Mouse (Mus musculus) fibroblast of lung, adult 2 months (primary cell): ENCODE measurements around the gene Hoxa6.

ENCODE experiments used
- DNase-seq: peaks from one replicate; pipeline ENCODE4 v3.0.0-alpha.2; 2011; ENCODE audit warnings: low read depth

The Hoxa6 gene

DNA sequence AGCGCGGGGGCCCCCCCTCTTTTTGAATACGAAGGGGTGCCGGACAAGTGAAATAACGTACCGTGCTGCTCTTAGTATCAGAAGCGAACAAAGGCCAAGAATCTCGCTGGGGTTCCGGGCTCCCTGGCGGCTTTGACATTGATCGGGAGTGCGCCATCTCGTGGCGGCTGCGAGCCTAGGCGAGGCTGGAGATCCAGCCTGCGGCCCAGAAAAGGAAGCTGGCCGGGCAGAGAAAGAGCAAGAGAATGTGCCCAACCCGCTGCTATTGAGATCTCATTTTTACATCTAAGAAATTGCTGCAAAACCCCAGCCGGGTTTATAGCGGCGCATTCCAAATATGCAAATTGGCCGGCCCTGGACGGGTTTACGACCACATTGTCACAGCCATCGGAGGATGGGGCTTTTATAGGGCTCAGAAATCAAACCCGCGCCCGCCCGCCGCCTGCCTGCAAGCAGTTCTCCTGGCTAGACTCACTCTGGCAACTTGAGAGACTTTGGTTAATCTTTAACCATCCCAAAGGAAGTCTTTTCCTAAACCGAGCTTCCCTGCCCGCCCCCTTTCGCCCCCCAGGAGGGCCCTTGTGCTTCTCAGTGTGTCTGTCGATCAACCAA, 32.0 kb upstream of the Hoxa6 start, which contains the start of gene Hoxa10:
Gene Hoxa10 (minus strand): TSS at position 466 of the 612 bp plus-strand sequence.
- no peak for DNase-seq

DNA sequence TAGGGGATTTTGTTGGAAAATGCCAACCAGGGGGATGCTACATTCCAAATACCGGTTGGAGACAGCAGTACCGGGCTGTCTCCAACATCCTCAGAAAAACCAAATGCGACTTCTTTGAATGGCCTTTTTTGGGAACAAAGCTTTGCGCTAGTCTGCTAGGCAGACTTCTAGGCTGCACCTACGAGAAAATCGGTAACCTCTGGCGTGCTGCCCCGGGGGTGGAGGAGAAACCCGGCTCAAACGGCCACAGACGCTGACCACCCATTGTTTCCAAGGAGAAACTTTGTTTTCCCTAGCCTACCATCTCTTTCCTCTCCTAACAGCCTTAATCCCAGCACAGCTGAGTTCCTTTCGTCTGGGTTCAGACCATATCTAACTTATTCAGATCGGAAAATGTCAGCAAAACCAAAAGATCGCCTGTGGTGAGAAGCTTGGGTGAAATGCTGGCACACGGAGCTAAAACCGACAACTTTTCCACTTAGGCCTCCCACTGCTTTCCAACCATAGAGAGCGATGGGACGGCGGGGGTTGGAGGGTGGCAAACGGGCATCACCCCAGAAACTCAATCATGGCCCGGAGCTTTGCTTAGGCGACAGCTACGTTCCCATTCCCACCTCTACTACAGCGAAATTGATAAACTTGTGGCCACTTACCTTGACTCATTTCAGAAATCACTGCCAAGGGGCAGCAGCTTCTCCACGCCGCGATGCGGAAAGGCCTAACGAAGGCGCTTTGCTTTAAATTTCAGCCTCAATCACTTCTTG, 31.3 kb upstream of the Hoxa6 start:
- no peak for DNase-seq

DNA sequence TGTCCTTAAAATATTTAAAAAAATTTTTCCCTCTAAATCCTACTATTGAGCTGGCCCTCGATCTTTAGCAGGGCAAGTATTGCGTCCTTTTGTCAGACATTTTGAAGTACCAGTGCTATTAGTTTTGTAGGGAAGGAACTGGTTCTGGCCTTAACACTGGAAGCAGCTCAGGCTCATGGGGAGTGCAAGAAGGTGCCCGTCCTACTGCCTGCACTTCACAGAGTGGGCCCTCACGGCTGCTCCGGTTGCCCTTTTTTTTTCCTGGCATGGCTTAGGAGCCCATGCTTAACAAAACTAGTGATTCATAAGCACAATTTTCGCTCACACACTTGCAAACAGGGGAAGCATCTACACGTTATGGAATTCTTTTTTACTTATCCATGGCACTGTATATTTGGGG, 30.5 kb upstream of the Hoxa6 start:
- DNase-seq, result no peak

DNA sequence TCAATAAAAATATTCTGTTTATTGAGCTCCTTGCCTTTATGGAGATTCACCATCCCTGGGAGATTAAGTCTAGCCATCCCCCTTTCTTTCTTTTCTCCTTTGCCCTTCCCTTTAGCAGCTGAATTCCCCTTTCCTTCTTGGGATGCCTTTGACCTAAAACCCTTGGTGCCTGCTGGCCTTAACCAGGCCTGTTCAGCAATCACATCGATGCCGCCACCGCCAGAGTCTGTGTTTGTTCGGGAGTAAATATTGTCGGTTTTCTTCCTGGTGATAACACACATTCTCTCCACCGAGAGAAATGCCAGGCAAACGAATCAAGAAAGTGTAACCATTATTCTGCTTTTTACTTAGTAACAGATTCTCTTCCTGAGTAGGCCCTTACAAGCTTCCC, 29.6 kb upstream of the Hoxa6 start:
- no peak for DNase-seq

DNA sequence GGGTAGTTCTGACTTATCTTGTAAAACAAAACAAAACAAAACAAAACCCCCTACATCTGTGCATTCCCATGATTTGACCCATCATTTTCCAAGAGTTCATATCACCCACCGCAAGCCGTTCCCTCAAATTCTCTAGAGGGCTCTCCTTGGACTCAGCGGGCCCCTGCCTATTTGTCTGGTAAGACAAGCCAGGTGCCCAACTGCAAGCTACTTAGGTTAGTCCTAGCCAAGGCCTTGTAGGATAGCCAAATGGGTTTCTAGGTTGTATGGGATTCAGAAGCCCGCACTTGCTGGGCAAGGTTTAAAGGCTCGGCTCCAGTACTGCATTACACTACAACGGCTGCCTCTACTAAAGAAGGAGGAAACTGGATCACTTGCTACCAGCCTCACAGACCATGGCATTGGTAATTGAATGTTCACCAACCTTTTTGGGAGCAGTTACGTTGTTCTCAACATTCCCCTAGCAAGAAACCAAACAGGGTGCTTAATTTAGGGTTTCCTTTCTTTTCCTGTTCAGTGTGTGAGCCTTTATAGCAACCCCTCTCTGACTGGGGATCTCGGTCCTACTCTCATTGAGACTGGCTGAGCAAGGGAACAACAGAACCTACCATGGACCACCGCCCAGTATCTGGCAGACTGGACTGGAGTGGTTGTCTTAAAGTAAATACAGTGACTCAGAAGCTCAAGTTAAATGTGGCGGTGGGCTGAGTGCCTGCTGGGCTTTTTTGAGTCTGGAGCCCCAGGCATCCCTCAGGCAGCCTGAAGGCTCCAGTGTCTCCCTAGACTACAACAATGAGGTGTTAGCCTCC, 29.0 kb upstream of the Hoxa6 start:
- DNase-seq, result no peak

DNA sequence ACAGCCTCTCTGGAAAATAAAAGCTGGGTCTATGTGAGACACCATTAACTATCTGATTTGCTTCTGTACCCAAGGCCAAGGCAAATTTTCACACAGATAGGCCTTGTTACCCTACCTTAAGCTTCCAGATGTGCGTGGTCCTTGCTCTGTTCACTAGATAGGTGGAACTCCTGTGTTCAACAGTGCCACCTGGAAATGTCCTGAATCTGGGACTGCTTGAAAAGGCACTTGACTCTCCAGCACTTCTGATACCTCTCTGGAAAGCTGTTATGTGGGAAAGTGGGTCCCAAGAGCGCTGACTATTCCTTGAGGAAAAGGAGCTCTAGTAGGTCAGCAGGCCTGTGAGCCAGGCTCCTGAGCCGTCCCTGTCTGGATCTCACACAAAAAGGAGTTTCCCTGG, 28.3 kb upstream of the Hoxa6 start:
- no peak for DNase-seq

DNA sequence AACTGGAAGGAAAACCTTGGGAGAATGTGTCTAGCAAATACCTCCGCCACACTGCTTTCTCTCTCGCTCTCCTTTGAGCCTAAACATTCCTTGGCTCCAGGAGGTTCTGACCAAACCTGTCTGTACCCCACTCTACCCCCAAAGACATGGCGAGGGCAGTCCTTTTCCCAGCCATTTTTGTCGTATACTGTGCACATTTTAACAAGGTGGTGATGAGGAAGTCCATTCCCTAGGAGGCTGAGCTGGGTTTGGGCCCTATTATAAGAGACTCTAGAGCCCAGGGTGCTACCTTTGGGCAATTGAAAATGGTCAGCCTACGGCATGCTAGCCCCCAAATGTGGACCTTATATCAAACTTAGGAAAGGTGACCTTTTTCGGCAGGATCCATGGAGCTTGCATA, 27.3 kb upstream of the Hoxa6 start:
- DNase-seq, result no peak

DNA sequence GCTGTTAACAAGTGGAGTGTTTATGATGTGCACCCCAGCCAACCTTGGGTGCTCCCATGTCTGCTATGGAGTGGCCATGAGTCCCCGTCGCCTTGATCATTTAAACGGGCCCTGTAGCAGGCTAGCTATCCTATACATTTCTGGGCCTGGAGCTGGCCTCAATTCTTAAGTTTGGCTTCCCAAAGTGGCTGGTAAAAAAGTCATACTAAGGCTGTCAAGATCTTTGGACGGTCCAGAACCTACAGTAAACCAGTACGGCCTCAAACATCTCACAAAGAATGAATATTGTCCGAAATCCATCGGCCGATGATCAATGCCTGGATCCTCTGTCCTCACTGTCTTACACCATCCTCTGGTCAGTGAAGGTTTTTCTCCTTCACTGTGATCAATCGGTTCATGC, 26.7 kb upstream of the Hoxa6 start:
- DNase-seq, result no peak

DNA sequence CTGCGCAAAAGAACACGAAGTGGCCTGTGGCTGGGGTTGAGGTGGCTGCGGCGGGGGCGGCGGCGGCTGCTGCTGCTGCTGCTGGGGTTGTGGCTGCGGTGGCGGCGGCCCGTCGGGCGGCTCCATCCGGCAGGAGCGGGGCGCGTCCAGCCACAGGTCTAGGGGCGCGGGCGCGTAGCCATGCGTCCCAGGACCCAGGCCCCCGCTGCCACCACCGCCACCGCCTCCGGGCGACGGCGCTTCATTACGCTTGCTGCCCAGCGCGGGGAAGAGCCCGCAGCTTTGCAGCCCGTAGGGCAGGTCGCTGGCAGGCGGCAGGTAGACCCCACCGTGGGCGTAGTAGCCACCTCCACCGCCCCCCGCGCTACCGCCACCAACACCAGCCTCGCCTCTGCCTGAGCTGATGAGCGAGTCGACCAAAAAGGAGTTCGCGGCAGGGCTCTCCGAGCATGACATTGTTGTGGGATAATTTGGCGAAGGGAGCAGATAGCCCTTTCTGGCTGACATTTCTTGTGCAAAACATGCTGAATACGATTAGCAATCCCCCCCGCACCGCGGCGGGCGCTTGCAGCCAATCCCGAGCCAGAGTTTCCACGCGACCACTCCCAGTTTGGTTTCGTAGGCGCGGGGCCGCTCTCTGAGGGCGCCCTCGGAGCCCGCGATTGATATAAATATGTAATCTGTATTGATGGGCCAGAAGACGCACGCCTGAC, 26.1 kb upstream of the Hoxa6 start:
- no peak for DNase-seq

DNA sequence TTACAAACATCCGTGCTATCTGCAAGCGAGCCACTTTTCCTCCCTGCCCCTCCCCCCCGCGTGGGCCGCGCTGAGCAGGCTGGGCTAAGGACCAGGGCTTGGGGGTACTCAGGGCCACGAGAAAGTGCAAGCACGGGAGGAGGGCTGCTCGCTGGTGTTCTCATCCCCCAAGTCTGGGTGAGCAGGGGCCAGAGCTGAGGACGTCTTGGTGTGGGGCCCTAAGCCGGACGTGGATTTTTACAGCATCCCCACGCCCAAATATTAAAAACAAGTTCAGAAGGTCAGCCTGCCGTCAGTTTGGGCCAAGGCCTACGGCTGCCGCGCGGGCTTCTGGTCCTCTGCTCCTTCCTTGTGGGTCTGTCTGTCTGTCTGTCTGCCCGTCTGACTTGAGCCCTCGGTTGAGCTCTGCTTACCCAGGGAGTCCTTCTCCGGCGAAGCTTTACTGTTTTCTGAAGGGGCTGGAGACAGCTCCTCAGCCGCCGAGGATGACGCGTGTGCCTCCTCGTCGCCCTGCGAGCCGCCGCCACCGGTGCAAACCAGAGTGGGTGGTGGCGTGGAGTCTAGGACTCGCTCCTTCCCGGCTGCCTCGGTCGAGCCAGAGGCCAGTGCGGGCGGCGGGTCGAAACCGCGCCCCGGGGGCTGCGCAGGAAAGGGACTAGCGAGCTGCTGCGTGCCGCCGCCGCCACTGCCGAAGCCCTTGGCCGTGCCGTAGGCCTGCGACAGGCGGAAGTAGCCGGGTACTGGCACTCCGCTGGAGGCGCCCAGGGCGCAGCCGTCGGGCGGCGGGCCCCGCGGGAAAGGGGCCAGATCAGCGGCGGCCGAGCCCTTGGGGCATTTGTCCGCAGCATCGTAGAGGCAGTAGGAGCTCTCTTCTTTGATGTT, 25.3 kb upstream of the Hoxa6 start:
- no peak for DNase-seq

DNA sequence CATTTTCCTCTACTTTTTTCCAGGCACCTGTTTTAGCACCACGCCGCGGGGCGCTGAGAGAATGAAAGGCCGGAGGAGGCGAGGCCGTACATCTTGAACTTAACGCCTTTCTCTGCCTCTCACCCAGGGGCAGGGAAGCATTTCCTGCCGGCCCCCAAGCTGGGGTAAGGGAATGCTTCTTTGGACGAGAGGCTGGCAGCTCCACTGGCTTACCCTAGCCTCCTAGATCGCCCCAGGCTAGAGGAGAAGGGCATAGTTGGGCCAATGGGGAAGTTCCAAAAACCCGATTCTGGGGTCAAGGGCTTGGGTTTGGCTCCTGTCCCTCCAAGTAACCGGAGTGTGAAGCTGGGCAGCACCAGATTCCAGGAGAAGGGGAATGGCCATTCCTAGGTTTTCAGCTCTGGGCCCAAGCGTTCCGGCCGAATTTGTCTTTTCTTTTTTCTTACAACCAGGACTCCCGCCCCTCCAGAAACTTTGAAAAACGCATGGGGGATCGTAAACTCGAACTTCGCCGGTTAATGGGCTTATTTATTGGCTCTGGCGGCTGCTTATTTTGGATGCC, 24.5 kb upstream of the Hoxa6 start:
- DNase-seq, result no peak

DNA sequence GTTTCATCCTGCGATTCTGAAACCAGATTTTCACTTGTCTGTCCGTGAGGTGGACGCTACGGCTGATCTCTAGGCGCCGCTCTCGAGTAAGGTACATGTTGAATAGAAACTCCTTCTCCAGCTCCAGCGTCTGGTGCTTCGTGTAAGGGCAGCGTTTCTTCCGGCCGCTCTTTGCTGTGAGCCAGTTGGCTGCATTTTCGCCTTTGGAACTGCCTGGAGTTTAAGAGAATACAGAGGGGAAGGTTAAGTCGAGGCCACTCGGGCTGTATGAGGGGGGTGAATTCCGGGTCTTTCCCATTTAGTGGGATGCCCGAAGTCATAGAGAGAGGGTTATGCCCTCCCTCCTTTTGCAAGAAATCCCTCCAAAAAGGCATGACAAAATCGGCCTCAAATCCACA, 24.0 kb upstream of the Hoxa6 start:
- DNase-seq, result no peak

DNA sequence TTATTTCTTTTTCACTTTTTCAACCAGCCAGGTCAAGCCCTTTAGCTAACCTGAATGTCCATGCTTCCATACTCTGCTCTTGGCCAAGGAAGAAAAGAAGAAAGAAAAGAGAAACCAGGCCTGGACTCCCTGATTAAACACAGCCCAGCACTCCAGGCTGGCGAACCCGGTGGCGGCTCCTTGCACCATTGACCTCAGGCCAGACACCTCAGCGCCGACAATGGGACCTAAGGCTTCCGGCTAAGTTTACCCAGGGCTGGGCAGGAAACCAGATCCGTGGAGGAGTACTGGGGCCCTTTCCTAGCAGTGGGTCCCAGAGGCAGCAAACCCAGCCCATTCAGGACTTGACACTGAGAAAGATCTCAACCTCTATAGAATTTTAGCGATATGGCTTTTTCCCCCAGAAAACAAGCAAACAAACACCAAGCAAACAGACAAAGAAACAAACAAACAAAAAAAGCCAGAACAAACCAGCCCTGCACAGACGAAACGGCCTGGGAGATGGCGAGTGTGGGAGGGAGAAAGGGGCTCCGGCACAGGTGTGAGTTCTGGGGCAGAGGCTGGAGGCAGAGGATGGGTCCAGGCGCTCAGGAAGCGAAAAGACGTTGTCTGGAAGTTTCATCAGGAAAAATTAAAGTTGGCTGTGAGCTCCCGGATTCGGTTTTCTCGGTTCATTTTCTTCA, 23.5 kb upstream of the Hoxa6 start:
- no peak for DNase-seq

DNA sequence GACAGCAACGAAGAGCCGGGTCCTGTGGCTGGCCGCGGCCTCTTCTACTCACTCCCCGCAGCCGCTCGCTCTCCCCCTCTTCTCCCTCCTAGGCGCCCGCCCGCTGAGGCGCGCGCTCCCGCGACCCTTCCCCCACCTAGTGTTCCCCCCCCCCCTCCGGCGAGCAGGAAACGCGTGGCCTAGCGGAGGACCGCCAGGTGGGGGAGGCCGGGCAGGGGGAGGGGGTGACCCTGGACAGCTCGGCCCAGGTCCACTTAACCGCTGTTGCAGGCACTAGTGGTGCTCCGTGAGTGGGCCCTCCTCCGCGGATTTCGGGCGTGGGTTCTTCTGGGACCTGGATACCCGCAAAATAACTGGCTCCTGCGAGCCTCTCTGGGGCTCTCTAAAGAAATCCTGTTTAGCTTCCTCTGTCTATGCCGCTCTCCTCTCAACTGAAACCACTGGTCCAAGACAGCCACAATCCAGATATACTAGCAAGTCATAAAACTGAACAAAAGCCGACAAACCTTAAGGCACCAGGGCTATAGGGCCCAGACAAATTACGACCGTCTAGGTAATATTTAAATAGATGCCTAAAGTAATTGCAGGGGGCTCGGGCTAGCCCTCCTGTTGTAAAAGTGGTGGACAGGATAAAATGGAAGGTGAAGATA, 22.1 kb upstream of the Hoxa6 start, which contains the start of gene Hoxa9:
Gene Hoxa9 (minus strand): TSS at position 574 of the 650 bp plus-strand sequence.
- DNase-seq, result no peak

DNA sequence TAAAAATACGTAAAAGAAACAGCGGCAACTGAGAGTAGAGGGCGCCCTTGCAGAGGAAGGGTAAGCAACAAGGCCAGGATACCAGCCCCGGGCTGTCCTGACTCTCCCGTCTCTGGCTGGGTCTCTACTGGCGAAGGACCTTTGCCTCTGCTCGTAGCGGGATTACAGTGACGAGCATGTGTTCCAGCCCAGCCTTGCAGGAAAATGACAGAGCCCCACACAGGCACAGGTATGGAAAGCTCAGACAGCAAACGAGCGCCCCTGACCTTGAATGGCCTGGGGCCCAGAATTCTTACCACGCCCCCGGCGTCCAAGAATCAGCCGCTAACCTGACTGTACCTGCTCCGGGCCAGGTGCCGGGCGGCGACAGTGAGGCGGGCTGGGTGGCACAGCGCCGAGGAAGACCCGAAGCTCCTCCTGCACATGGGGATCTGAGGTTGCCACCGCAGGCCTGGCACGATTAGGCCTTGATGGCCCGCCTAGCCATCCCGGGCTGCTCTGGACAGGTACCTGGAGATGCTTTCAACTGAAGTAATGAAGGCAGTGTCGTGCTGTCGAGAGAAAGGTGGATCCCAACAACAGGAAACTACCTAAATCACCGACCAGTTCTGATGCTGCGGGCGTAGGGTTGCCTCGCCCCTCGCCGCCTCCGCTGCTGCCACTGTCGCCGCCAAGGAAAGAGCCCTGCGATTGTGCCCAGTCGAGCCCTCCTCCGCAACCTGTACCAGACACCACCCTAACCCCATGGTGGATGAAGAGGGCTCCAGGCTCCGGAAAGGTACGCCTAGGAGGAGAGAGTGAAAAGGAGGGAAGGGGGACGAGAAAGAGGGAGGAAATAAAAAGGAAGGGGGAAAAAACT, 21.3 kb upstream of the Hoxa6 start:
- no peak for DNase-seq

DNA sequence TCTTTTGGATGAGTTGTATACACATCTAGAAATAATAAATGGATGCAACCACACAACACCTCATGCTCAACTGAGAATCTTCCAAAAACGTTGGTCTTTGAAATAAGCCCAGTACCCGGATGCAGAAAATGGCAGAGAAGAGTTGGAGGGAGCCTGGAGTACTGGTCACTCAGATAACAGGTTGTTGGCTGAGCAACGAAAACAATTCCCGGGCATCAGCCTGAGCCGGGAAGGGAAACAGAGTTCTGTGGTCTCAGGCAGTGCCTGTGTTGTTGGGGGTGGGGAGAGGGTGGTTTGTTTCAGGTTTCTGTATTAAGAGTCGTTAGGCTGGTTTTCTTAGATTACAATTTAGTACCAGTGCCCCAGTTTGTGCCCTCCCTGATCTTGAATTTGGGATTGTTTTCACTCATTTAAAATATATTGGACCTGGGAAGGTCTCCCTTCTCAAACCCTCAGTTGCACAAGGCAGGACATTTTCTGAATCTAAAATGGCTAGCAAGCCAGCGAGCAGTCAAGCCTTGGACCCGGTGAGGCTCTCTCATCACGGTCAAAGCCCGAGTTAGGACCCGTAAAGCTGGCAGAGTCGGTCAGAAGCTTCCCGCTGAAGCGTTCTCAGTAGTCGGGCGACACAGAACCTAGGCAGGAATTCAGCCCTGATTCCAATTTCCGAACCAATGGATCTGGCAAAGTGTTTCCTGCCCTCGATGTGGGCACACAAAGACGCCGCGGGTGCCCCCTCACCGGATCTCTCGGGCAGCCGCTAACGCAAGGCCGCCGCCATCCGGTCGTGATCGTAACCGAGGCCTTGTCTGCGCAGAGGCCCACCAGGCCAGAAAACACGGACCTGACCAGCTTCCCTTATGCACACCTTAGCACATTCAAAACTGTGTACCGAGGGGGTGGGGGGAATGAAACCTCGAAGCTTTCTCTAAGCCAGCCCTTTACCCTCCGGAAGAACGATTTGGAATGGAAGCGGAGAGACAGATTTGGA, 20.2 kb upstream of the Hoxa6 start:
- DNase-seq, result no peak

DNA sequence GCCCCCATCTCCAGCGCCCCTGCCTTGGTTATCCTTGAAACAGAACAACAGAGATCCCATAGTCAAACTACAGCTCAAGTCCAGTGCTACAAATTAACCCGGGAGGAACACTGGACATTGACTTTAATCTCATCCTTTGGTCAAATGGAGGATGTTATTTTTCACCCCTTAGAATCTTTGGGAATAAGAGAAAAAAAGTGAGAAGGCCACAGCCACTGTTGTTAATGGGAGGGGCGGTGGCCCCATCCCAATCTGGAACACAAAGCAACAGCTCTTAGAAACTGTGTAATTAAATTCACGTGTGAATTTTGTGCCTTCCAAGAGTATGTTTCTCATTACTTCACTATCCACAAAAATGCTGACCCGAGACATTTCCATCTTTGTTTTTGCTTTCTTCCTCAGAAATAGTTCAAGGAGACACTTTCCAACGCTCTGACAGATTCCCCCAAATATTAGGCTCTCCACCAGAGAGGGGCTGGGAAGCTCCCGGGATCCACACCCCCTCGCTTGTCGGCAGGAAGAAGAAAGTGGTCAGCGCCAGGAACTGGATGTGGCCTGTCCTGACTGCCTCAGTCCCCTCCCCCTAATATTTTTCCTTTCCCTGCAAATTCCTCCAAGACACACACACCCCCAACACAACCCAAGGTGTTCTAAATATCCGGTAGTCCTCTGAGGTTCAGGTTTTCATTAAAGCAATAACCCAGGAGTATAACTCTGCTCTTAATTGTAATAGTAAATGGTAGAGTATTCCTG, 19.1 kb upstream of the Hoxa6 start:
- no peak for DNase-seq
